Mouse (Mus musculus): ENCODE measurements at regions not wholly inside any gene's neighbourhood (a gene's known extent, or its start where the extent isn't known, plus 50 kb on each side); places are given as distances from the start of the nearest gene placed in this dataset.
"Not testable (repeated sequence)": the region's sequence is repeated elsewhere in the genome, so short reads cannot be mapped to it uniquely, and the experiment has no call there.

DNA sequence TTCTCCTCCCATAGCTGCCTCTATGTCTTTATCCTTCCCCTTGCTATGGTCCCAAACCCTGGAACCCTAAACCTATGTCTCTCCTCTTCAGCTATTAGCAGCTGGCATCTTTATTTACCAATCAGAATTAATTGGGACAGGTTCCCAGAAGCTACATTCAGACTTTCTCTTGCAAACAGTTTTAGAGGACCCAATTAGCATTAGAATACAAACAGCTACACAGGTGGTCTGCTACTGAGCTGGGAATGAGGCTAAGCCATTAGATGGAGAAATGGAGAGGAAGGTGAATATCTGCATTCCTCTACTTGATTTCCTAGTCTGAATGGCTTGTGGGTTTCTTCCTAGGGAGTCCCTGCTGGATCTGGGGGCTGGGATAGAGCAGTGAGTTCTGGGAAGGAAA lies 611.9 kb downstream of the A830018L16Rik start:
- DNase-seq = no peak

DNA sequence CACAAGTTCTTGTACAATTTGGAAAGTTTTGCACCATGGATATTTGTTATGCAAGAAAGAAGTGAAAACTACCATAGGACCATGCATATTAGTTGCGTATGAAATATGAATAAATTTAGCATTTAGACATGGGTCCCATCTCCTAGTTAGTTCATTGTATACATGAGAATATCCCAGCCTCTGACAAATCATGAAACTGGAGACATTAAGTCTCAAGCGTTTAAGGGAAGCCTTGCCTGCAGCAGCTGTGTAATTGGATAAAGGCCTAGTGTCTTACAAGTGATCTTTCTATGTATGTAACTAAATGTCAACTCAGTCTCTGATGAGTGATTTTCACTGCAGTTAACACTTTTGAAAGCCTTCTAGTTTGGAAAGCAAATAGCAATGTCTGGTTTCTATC lies 613.5 kb downstream of the A830018L16Rik start:
- no peak for DNase-seq

DNA sequence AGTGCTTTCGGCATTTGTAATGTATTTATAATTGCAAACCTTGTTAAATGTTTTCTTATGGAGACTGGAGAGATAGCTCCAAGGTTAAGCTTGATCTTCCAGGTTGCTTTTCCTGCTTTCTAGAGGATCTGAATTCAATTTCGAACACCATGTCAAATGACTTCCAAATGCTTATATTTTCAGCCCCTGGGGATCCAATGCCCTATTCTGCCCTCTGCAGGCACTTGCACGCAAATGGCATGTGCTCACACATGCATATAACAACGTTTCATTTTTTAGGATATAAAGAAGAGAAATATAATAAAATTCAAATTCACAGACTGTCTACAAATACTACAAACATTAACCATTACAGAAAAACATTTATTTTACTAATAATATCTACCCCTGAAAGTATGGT lies 614.2 kb downstream of the A830018L16Rik start:
- no peak for DNase-seq

DNA sequence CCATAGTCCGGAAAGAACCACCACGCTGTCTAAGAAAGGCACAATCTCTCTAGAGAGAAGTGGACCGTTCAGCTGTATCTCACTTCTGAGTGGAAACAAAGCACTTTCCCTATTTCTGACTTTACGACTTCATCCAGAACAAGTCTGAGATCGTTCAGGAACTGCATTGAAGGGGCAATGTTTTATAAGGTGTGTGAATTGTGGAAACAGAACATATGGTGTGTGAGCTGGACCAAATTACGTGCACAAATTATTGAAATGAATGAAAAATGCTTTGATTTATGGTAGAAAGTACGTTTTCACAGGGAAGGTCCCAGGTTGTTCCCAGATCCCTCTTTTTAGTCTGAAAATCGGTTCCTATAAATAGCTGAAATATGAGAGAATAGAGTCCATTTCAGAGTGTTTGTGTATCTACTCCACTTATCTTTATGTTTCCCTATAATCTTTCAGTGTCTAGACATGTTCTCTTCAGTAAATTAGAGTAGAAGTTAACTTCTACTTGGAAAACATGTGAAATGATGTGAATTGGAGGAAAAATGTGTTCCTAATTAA lies 638.1 kb downstream of the A830018L16Rik start:
- no peak for DNase-seq

DNA sequence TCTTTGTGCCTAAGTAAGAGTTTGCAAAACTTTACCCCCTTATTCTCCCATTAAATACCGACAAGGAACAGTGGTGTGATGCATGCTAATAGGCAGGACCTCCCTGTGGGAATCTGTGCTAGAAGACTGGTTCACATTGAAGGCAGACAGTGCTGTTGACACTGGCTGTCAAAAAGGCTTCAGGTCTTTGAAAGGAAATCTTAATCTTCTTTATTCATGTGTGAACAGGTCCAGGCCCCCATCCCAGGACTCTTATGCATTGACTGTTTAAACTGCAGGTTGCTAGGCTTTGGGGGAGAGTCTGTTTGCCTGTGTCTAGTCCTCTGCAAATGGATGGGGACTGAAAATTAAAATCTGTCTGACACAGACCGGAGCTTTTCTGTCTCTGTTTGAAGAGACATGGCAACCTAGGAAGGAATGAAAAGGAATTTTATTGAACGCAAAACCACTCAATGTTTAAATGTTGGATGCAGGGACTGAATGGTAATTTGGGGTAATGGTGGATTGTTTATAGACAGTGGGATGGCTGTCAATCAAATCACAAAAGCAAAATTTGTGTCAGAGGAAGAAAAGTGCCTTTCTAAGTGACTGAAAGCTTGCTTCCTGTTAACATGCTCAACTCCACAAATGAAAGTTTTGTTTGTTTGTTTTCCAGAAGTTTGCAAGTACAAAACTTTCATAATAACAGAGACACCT lies 642.1 kb downstream of the A830018L16Rik start:
- DNase-seq = no peak

DNA sequence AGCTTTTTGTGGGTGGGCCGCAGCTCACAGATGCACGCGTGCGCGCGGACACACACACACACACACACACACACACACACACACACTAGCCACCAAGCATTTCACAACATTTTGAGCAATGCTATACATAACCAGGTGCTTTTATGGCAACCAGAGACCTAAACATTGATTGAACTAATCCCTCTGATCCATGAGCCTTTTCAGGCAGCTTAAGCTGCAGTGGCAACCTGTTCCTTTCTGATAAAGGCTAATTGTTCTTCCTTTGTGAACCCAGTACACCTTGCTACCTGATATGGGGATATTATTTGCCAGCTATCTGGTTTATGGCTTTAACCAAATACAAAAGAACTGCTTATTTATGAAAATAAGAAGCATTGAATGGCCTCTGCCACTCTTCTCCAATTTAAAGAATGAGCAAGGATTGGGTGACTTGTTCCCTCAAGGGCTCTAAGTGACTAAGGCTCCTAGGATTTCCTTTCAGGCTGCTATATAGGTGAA lies 651.2 kb downstream of the A830018L16Rik start:
- DNase-seq = no peak

DNA sequence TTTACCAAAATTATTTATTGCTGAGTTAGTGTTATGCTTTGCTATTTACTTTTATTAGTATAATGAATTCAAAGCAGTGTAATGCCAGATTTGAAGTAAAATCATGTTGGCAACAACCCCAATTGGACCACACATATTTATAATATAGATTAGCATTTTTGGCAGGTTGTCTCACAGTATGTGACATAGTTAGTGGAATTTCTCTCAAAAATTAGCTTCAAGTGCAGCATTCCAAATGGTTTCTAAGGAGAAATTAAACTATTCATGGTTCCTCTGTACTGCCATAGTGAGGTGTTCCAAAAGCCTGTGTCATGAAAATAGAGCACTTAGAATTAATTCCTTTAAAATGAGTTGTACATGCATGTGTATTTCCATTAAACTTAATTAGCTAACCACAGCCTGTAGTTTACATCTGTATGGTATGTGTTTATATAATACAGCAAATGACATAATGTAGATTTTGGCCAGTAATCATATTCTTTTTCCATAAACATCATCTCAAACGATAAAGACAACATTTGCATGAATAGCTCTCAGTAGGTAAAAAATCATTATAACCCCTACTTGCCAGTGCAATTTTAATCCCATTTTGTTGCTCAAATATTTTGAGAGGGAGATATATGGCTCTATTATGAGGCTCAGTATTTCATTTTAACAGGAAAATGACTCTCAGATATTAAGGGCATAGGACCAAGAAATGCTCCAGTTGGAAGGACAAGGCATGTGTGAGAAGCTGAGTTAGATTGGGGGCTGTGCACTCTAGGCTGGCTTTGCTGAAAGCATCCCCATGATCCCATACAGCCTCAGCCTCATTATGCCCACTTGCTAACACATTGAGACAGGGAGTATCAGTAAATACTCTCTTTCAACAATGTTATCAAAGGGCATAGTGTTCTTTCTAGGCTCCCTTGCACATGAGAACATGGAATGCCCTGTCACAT lies 678.9 kb downstream of the A830018L16Rik start:
- no peak for DNase-seq

DNA sequence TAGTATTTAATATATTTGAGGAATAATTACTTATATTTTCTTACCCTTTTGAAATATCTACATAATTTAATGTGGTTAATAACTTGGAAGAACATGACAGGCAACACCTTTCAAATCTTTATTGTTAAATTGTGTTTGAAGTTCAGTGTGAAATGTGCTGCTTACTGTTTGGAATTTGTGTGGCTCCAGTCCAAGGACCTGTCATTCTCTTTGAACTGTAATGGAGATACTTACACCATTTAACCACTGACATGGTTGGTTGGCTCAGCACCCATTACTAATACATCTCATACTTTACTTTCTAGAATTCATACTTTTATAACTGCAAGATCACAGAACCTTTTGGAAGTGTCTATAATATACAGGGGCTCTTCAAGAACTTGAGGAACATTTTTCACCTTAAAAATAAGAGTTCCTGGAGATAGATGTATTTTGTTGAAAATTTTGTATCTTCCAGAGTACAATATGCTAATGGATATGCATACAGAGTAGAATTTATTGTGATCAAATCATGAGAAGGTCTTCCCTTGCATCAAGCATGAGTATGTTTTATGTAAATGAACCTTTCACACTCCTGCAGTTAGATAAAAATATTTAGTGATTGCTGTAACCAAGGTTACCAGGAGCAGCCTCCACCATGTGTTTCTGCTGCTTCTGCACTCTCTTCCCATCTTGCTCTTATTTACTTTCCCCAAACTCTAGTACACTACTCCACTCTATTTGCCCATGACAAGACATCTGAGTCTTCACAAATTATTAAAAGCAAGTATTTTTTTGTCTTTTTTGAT lies 701.3 kb downstream of the A830018L16Rik start:
- DNase-seq = no peak

DNA sequence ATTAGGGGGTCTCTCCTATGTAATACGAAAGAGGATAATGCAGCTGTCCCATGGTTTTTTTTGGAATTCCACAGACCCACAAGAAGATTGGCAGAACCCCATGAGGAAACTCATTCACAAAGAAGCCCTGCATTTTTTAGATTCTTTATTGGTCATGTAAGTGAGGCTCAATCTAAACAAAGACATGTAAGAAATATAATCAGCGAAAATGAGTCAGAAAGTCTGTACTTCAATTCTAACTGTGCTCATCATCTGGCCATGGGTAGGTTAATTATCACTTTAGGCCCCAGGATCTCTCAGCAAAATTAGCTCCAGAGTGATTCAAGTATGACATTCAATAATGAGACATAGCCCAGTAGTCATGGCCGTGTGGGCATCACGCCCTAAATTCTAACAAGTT lies 703.2 kb downstream of the A830018L16Rik start:
- DNase-seq = no peak

DNA sequence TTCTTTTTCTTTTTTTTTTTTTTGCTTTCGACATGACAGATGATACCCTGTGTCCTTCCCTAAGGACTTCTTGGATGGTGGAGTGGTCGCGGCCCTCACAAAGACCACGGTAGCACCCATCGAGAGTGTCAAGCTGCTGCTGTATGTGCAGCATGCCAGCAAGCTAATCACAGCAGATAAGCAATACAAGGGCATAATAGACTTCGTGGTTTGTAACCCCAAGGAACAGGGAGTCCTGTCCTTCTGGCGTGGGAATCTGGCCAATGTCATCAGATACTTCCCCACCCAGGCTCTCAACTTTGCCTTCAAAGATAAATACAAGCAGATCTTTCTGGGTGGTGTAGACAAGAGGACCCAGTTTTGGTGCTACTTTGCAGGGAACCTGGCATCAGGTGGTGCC lies 707.0 kb downstream of the A830018L16Rik start:
- no peak for DNase-seq

DNA sequence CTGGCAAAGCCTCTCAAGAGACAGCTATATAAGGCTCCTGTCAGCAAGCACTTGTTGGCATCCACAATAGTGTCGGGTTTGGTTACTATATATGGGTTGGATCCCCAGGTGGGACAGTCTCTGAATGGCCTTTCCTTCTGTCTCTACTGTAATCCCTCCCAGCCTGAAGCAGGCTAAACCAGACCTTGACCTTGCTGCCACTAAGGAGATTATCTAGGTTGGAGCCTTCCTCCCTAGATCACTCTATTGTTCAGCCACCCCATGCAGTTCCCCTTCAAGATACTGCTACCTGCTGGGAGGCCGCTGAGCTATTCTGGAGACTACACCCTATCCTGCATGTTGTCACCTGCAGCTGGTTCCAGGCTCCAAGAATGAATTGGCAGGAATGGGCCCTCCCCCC lies 712.7 kb downstream of the A830018L16Rik start:
- not testable (repeated sequence) for DNase-seq

DNA sequence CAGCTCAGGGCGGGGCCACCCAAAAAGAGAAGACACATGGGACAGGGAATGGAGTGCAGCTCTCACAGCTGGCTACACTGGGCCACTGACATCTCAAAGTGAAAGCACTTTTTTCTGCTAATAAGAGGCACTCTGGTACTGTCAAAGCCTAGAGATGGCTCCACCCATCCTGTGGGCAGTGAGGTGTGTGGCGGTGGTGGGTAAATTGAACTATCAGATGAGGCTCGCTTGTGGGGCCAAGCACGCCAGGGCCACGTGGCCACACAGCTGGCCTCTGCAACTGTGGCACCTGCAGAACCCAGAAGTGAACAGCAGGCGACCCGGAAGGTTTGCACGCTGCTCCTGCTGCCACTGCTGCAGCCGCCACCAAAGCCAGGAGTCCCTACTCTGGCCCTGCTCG lies 756.6 kb downstream of the A830018L16Rik start:
- no peak for DNase-seq

DNA sequence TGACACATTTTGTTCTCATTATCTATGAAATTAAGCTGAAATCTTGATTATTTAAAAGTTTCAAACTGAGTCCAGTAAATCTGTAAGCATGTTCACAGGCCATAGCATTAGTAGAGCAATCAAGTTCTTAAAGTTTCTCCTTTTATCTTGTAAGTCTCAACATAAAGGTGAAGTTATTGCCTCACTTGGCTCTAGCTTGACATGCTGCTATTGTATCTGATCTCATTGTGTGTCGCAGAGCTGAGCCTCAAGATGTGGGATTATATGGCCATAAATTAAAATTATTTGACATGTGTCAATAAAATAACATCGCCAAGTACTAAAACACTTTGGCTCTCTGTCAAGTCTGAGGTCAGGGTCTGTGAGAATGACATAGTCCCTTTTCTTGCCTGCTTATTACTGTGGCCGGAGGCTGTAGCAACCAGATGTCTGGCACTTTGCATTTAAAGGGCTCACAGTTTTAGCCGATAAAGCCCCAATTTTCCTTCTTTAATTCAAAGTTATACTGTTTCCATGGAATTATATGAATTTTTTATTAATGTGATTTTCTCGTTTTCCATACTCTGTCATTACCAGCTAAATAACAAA lies 775.8 kb downstream of the A830018L16Rik start:
- no peak for DNase-seq

DNA sequence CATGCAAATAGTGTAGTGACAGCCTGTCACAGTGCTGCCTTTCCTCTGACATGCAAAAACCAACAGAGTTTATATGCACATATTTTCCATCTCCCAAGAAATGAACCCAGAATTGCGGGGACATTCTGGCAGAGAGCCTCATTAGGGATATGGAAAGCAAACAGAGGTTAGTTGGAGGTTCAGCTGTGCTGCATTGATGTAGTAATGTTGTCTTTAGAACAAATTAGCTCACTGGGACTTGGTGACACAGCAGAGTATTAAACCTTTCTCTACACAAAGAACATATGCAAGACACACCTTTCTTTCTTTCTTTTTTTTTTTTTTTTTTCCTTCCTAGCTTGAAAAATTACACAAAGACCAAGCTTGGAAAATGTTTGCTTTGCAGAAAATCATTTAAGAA lies 778.7 kb downstream of the A830018L16Rik start:
- no peak for DNase-seq

DNA sequence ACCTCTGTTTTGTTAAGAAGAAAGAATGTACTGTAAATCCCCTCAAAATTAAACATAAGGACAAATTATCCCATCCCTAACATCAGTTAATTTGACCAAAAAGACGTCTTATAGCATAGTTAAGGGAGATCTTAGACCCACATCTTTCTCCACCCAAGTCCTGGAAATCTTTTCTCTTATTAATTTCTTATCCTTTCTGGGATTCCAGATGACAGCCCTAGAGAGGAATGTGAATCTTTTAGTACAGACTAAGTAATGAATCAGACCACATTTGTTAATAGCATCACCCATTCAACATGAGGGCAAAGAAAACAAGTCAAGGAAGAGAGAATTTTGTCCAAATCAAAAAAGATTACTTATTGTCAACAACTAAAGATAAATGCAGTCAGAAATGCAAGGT lies 817.2 kb downstream of the A830018L16Rik start:
- no peak for DNase-seq

DNA sequence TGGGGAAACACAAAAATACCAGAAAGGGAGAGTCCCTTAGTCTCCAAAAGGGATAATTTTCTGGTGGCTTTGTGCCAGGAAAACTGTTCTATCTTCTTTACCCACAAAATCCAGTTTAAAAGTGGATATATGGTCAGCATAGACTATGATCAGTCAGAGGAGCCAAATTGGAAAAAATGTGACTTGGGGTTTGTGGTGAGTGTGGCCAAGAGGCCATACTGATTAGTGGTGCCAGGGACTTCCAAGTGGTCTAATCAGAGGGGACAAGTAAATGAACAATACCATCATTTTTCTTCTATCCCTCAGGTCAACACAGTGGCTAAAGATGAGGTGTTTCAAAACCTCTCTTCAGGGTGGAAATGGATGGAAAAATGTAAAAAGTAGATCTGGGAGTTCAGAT lies 828.2 kb downstream of the A830018L16Rik start:
- no peak for DNase-seq

DNA sequence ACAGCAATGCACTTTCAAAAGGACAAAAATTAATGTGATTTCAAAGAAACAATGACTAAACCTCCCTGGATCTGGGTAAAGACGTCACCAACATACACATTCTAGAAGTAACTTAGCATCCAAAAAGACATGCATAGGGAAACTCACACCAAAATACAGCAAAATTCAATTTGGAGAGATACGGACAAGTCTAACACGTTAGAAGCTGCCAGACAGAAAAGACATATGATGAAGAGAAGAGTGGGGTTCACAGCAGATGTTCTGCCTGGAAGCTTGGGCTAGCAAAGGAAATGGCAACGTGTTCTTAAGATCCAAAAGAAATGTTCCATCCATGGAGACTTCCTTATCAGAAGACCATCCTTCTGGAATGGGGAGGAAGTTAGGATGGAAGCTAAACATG lies 868.6 kb downstream of the A830018L16Rik start:
- no peak for DNase-seq

DNA sequence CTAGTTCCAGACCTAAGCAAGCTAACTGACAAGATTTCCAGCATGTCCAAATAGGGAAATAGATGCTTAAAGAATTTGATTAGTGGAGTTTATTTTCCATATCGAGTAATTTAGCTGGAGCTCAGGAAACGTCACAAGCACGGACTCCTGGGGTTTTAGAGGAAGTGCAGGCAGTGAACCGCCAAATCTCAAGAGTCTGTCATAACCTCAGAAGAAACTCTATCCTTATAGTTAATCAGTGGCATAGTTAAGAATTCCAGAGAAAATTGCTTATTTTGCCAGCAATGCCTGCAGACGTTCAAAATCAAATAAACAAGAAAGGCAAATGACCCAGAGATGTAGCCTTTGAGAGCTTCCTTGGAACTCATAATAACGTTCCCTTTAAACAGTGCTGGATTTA lies 871.6 kb downstream of the A830018L16Rik start:
- DNase-seq = peak; percentile 14

DNA sequence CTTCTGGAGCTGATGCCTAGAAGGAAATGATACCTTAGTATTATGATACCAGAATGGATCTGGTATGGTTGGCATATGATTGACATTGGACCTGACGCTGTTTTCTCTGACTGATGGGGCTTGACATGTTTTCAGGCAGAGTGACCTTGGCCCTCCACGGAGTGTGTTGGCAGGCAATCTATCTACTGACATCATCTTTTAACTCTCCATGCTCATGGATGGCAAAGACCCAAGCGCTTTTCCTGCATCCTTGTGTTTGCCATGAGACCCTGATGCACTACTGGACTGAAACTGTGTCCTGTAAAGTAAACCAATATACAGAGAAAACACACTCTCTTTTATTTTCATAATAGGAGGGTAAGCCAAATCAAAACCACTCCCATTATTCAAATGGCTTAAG lies 872.1 kb downstream of the A830018L16Rik start:
- DNase-seq = peak; percentile 3

DNA sequence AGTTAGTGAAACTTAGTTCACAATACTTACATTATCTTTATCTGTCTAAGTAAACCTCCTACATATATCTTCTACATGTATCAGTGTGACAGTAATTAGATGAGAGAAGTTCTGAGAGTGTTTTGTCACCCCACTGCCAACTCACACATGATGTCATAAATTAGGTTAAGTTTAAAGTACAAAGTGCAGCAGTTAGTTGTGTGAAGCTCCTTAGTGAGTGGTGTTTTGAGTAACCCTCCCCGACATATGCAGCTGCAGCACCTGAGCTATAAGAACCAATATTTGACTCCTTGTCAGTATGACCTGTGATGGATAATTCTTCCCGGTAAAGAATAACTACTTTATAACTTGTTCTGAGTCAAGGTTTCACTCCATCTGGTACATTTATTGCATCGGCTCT lies 874.6 kb downstream of the A830018L16Rik start:
- no peak for DNase-seq

DNA sequence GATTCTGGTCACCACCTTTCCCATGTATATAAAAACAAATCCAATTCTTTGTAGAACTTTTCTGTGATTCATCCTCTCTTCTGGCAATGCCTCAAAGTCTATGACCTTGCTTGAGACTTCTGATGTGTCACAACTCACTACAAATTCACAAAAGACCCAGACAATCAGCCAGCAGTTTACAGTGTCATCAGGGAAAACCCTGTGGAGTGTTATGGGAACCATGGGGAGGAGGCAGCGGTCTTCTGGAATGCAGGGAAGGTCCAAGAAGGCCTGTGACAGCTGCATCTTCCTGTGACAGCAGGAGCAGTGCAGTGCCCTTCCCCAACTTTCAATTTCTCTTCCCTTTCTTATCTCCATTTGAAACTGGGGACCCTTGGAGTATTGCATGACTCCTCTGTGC lies 877.9 kb downstream of the A830018L16Rik start:
- DNase-seq = no peak

DNA sequence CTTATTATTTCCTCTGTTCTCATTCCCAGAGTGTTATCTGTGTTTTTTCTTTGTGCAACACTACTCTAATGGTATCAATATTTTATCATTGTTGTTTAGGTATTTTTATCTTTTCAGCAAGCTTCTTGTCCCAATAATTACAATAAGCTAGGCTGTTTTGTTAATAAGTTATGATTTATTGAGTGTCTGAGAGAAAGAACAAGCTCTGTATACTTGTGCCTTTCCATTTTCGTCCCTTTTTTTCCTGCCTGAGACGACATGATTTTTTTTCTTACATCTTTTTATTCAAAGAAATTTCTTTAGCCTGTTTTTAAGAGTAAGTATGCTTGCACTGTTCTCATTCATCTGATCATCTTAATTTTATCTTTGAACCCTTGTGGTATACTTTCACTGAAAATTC lies 904.1 kb downstream of the A830018L16Rik start:
- no peak for DNase-seq

DNA sequence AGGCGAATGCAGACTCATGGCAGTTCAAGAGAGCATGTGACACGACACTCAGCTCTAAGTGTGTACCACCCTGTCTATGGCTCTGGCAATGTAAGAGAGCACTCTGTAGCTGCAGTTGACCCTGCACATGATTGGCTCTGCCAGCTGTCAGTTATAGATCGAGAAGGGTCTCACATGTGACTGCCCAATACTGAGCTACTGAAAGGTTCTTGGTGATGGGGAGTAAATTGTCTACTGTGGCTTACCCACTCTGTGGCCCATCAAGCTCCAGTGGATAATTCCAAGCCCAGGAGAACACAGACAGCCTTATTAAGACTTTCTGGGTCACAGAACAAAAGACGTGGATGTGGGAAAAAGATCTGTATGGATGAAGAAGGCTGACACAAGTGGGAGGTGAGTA lies 920.3 kb downstream of the A830018L16Rik start:
- DNase-seq = no peak

Measured in kidney, adult 9 months (tissue).